Mouse (Mus musculus): ENCODE data around the gene E330014E10Rik. TPM values are rescaled to one million over a fixed set of nuclear protein-coding genes. Genes with fewer than 3 reads are reported as not detected.
"Not testable (repeated sequence)": the region's sequence is repeated elsewhere in the genome, so short reads cannot be mapped to it uniquely, and the experiment has no call there.

Gene E330014E10Rik
- not detected in 2 replicates for polyA plus RNA-seq (2015; fragmentation: Nextera tagmentation; extraction: Ambion mirVana)

GRCm38 (mm10) chr5:95775690-95776089 is at the start of gene E330014E10Rik:
E330014E10Rik (plus strand) TSS chr5:95775990.
- H3K27me3 ChIP-seq; H3K4me1 ChIP-seq (replicated peaks); H3K4me2 ChIP-seq; H3K9ac ChIP-seq; H3K9me3 ChIP-seq; ATAC-seq (ENCODE audit: low read depth); H3K36me3 ChIP-seq; H3K27ac ChIP-seq (replicated peaks); H3K4me3 ChIP-seq: not testable (repeated sequence)
- WGBS: no CpG with 5 or more reads among the region's 2 CpGs

GRCm38 (mm10) chr5:95736073-95736472 is 39.7 kb upstream of the E330014E10Rik start, which contains the start of gene Gm7978:
Gm7978 (minus strand) TSS chr5:95736173.
- ATAC-seq (ENCODE audit: low read depth); H3K4me3 ChIP-seq; H3K9me3 ChIP-seq; H3K4me2 ChIP-seq; H3K9ac ChIP-seq; H3K4me1 ChIP-seq (replicated peaks); H3K27me3 ChIP-seq; H3K36me3 ChIP-seq; H3K27ac ChIP-seq (replicated peaks): not testable (repeated sequence)
- no CpG with 5 or more reads among the region's 1 CpGs for WGBS

- H3K36me3 ChIP-seq; H3K9ac ChIP-seq; H3K27me3 ChIP-seq; H3K4me3 ChIP-seq; H3K4me1 ChIP-seq (replicated peaks); H3K4me2 ChIP-seq; ATAC-seq (ENCODE audit: low read depth); H3K9me3 ChIP-seq; H3K27ac ChIP-seq (replicated peaks): not testable (repeated sequence)
- WGBS: no CpG with 5 or more reads among the region's 3 CpGs
These were observed 34.1 kb upstream of the E330014E10Rik start, which contains the start of gene Gm7982 for GRCm38 (mm10) chr5:95741714-95742113. Gm7982 (plus strand) TSS chr5:95742014.

GRCm38 (mm10) chr5:95810841-95811240 is 35.1 kb downstream of the E330014E10Rik start:
- not testable (repeated sequence) for H3K27ac ChIP-seq (replicated peaks); H3K27me3 ChIP-seq; H3K9me3 ChIP-seq; H3K36me3 ChIP-seq; H3K4me3 ChIP-seq; H3K9ac ChIP-seq; ATAC-seq (ENCODE audit: low read depth); H3K4me2 ChIP-seq; H3K4me1 ChIP-seq (replicated peaks)
- WGBS: 72% methylated on average over 2 of the region's 2 CpGs

- 78% methylated on average over 4 of the region's 4 CpGs for WGBS
- Histone ChIP-seq H3K9me3 (peaks cover 8% of the 10 kb centered on the region; the same call in 1 of the 2 replicates), H3K4me3 (no peak overlapping the region), H3K9ac (no peak overlapping the region), H3K4me1 (replicated peaks) (no peaks in the 10 kb centered on the region), H3K27me3 (no peaks in the 10 kb centered on the region), H3K27ac (replicated peaks) (no peak overlapping the region), H3K36me3 (no peaks in the 10 kb centered on the region), H3K4me2 (no peak overlapping the region)
- ATAC-seq (ENCODE audit: low read depth): no peak
These were observed 60.8 kb downstream of the E330014E10Rik start for GRCm38 (mm10) chr5:95836580-95836979.

- H3K27me3 ChIP-seq: no peaks in the 10 kb centered on the region
- H3K27ac ChIP-seq (replicated peaks): no peak overlapping the region
- no peak overlapping the region for H3K9ac ChIP-seq
- H3K4me2 ChIP-seq: no peak overlapping the region
- ATAC-seq (ENCODE audit: low read depth): no peak
- H3K9me3 ChIP-seq: 0 out of 2 replicates have a peak, but pooled peaks cover 4% of the 10 kb centered on the region
- no peaks in the 10 kb centered on the region for H3K36me3 ChIP-seq
- 92% methylated on average over 3 of the region's 3 CpGs for WGBS
- H3K4me1 ChIP-seq (replicated peaks): no peaks in the 10 kb centered on the region
- H3K4me3 ChIP-seq: no peak overlapping the region
These were observed 78.2 kb downstream of the E330014E10Rik start for GRCm38 (mm10) chr5:95854030-95854429.

Other genes with a start within 250 kb of the E330014E10Rik start
- gene Gm7971, start 181.1 kb upstream of the E330014E10Rik start, polyA plus RNA-seq (2015; fragmentation: Nextera tagmentation; extraction: Ambion mirVana): not detected in 2 replicates
- gene Gm7978, start 39.8 kb upstream of the E330014E10Rik start, polyA plus RNA-seq (2015; fragmentation: Nextera tagmentation; extraction: Ambion mirVana): not detected in 2 replicates
- gene Gm7982, start 34.0 kb upstream of the E330014E10Rik start, polyA plus RNA-seq (2015; fragmentation: Nextera tagmentation; extraction: Ambion mirVana): not detected in 2 replicates
- gene Cxcl13, start 181.0 kb downstream of the E330014E10Rik start, polyA plus RNA-seq (2015; fragmentation: Nextera tagmentation; extraction: Ambion mirVana): 0.33 and 0.87 TPM in 2 replicates

All from neural tube, embryonic 13.5 days (tissue).